17 mouse cellular contexts compared by ENCODE assay signal in genomic region chr1:156231122-156231521, GRCm38 (mm10). TPM values are rescaled to one million over a fixed set of nuclear protein-coding genes. Genes with fewer than 3 reads are reported as not detected.
A peak's percentile ranks its signal among the peaks of the same experiment; 100 is the strongest.
DNase-seq lines count a peak whose midpoint lies in the region; ATAC-seq and TF ChIP-seq lines count a peak whose summit lies in the region.
"Had no signal": no experiment of that assay in that cellular context is flagged by ENCODE, and none has a peak within 500 bp of the region (broad histone marks: within the 10 kb centered on the region; RNA-seq: fewer than 3 reads in every experiment).

No protein-coding gene starts in this region.

- peaks cover 24% of the 10 kb centered on the region for H3K4me1 ChIP-seq in heart, embryonic 10.5 days
- peaks cover 10% of the 10 kb centered on the region for H3K4me1 ChIP-seq in intestine, embryonic 14.5 days (replicated peaks; ENCODE audit: control insufficient read depth, insufficient read depth, low read length)
- no peaks in the 10 kb centered on the region for H3K4me1 ChIP-seq in intestine, postnatal 0 days (replicated peaks; ENCODE audit: control insufficient read depth, insufficient read depth, low read length)
- peaks cover 11% of the 10 kb centered on the region for H3K4me1 ChIP-seq in embryonic facial prominence, embryonic 12.5 days
- peaks cover 7% of the 10 kb centered on the region; the same call in 1 of the 2 replicates for H3K4me1 ChIP-seq in intestine, embryonic 15.5 days (replicated peaks)

- H3K4me3 ChIP-seq in heart, embryonic 10.5 days, result no peak overlapping the region
- no peak overlapping the region for H3K4me3 ChIP-seq in intestine, embryonic 14.5 days (ENCODE audit: low read depth, low read length)
- H3K4me3 ChIP-seq in intestine, postnatal 0 days (ENCODE audit: low read depth, low read length), result no peak overlapping the region
- H3K4me3 ChIP-seq in embryonic facial prominence, embryonic 12.5 days, result no peak overlapping the region
- H3K4me3 ChIP-seq in intestine, embryonic 15.5 days (replicated peaks), result no peak overlapping the region
- H3K4me3 ChIP-seq: erythroblast, embryonic 14.5 days; lung, embryonic 15.5 days had no signal

- DNase-seq in heart, embryonic 10.5 days (ENCODE audit: low spot score), result no peak
- no peak for DNase-seq in heart, adult 11 months
- DNase-seq in intestine, embryonic 14.5 days (ENCODE audit: low spot score), result no peak
- DNase-seq in right cerebral cortex, postnatal 36 days (ENCODE audit: low spot score in 2 of 2), result no peak
- no peak for DNase-seq in urinary bladder, postnatal 14 days (ENCODE audit: low spot score)
- DNase-seq: B cell, adult 2 months; cerebellum, adult 9-11 months; kidney, adult 9 months; right cerebral cortex, postnatal 14 days had no signal

- H3K36me3 ChIP-seq in heart, embryonic 10.5 days, result no peaks in the 10 kb centered on the region
- H3K36me3 ChIP-seq in intestine, embryonic 14.5 days (ENCODE audit: control insufficient read depth, insufficient read depth, low read length), result no peaks in the 10 kb centered on the region
- H3K36me3 ChIP-seq in intestine, postnatal 0 days (ENCODE audit: control insufficient read depth, insufficient read depth), result no peaks in the 10 kb centered on the region
- no peaks in the 10 kb centered on the region for H3K36me3 ChIP-seq in embryonic facial prominence, embryonic 12.5 days
- no peaks in the 10 kb centered on the region for H3K36me3 ChIP-seq in intestine, embryonic 15.5 days
- H3K36me3 ChIP-seq: lung, embryonic 15.5 days had no signal

- no peaks in the 10 kb centered on the region for H3K27me3 ChIP-seq in heart, embryonic 10.5 days (ENCODE audit: insufficient read depth, poor library complexity, severe bottlenecking)
- no peaks in the 10 kb centered on the region for H3K27me3 ChIP-seq in intestine, embryonic 14.5 days (replicated peaks; ENCODE audit: control insufficient read depth, insufficient read depth, low read length)
- H3K27me3 ChIP-seq in intestine, postnatal 0 days (replicated peaks; ENCODE audit: control insufficient read depth, insufficient read depth, low read length), result no peaks in the 10 kb centered on the region
- no peaks in the 10 kb centered on the region for H3K27me3 ChIP-seq in embryonic facial prominence, embryonic 12.5 days
- H3K27me3 ChIP-seq in intestine, embryonic 15.5 days (replicated peaks), result no peaks in the 10 kb centered on the region
- H3K27me3 ChIP-seq: lung, embryonic 15.5 days; Patski had no signal

- 80% methylated on average over 6 of the region's 6 CpGs for WGBS in heart, embryonic 10.5 days
- WGBS in intestine, embryonic 14.5 days, result 86% methylated on average over 6 of the region's 6 CpGs
- WGBS in intestine, postnatal 0 days, result 88% methylated on average over 6 of the region's 6 CpGs
- WGBS in embryonic facial prominence, embryonic 12.5 days, result 76% methylated on average over 6 of the region's 6 CpGs
- 86% methylated on average over 6 of the region's 6 CpGs for WGBS in intestine, embryonic 15.5 days

- H3K9me3 ChIP-seq in heart, embryonic 10.5 days, result no peaks in the 10 kb centered on the region
- H3K9me3 ChIP-seq in intestine, embryonic 14.5 days (ENCODE audit: control insufficient read depth, low read length), result no peaks in the 10 kb centered on the region
- H3K9me3 ChIP-seq in intestine, postnatal 0 days (ENCODE audit: control insufficient read depth), result no peaks in the 10 kb centered on the region
- H3K9me3 ChIP-seq in embryonic facial prominence, embryonic 12.5 days, result no peaks in the 10 kb centered on the region
- no peaks in the 10 kb centered on the region for H3K9me3 ChIP-seq in intestine, embryonic 15.5 days
- H3K9me3 ChIP-seq: lung, embryonic 15.5 days had no signal

- H3K4me2 ChIP-seq in intestine, embryonic 14.5 days (ENCODE audit: low read length), result 0 out of 2 replicates have a peak overlapping the region, but pooled peaks have one; percentile 24
- H3K4me2 ChIP-seq in intestine, postnatal 0 days (replicated peaks; ENCODE audit: low read depth), result no peak overlapping the region
- H3K4me2 ChIP-seq in embryonic facial prominence, embryonic 12.5 days (replicated peaks), result no peak overlapping the region
- H3K4me2 ChIP-seq in intestine, embryonic 15.5 days (replicated peaks), result 0 out of 2 replicates have a peak overlapping the region, but pooled peaks have one; percentile 26
- H3K4me2 ChIP-seq: liver, embryonic 11.5 days; lung, embryonic 15.5 days had no signal

- ATAC-seq in intestine, embryonic 14.5 days (replicated peaks; ENCODE audit: low FRiP score, low TSS enrichment, low read depth), result 0 out of 2 replicates have a peak, but pooled peaks have one; percentile 12
- ATAC-seq in intestine, postnatal 0 days, result no peak
- 0 out of 2 replicates have a peak, but pooled peaks have one; percentile 16 for ATAC-seq in embryonic facial prominence, embryonic 12.5 days (ENCODE audit: insufficient number of reproducible peaks, insufficient read depth, low FRiP score, low TSS enrichment)
- ATAC-seq in intestine, embryonic 15.5 days, result peak; percentile 3; the same call in 1 of the 2 replicates
- ATAC-seq: Patski had no signal

- H3K27ac ChIP-seq in heart, embryonic 10.5 days, result peak overlapping the region; percentile 42; the same call in 1 of the 2 replicates
- H3K27ac ChIP-seq in intestine, embryonic 14.5 days (ENCODE audit: low read depth), result 0 out of 2 replicates have a peak overlapping the region, but pooled peaks have one; percentile 58
- H3K27ac ChIP-seq in intestine, postnatal 0 days (ENCODE audit: low read depth, low read length), result no peak overlapping the region
- no peak overlapping the region for H3K27ac ChIP-seq in embryonic facial prominence, embryonic 12.5 days
- H3K27ac ChIP-seq in intestine, embryonic 15.5 days, result 0 out of 2 replicates have a peak overlapping the region, but pooled peaks have one; percentile 7
- H3K27ac ChIP-seq: lung, embryonic 15.5 days had no signal

- no peak overlapping the region for H3K9ac ChIP-seq in intestine, embryonic 14.5 days (ENCODE audit: low read length)
- no peak overlapping the region for H3K9ac ChIP-seq in intestine, postnatal 0 days (ENCODE audit: low read depth, low read length)
- H3K9ac ChIP-seq in embryonic facial prominence, embryonic 12.5 days, result no peak overlapping the region
- H3K9ac ChIP-seq in intestine, embryonic 15.5 days, result no peak overlapping the region
- H3K9ac ChIP-seq: lung, embryonic 15.5 days had no signal

- TF ChIP-seq CTCF in intestine, postnatal 0 days (IDR thresholded peaks at IDR 0.05; ENCODE audit: low read depth), result no peak

RNA-seq across cellular contexts. Expression of gene Fam163a, which starts 26.3 kb away (rescaled TPM):
- 1.1 and 3.1 TPM in 2 replicates for polyA plus RNA-seq in heart, embryonic 10.5 days (2016; fragmentation: Nextera tagmentation; extraction: Ambion mirVana)
- polyA plus RNA-seq in intestine, embryonic 14.5 days (2014; fragmentation: Nextera tagmentation; extraction: Ambion mirVana), result 7.8 and 9.8 TPM in 2 replicates
- 1.6 and 1.8 TPM in 2 replicates for polyA plus RNA-seq in intestine, postnatal 0 days (2015; fragmentation: Nextera tagmentation; extraction: Ambion mirVana)
- polyA plus RNA-seq in embryonic facial prominence, embryonic 12.5 days (2016; fragmentation: Nextera tagmentation; extraction: Ambion mirVana), result 1.3 and 1.8 TPM in 2 replicates
- 5.7 and 6.3 TPM in 2 replicates for polyA plus RNA-seq in intestine, embryonic 15.5 days (2015; fragmentation: Nextera tagmentation; extraction: Ambion mirVana)
- polyA plus RNA-seq: gonadal fat pad, adult 2 months; Patski had no signal

Comparison
In these comparisons a context has a peak if more than half of its experiments do, and no peak if none do; other contexts are left out.
1. H3K27ac ChIP-seq: peak in heart, embryonic 10.5 days (single experiment), intestine, embryonic 14.5 days (single experiment) and intestine, embryonic 15.5 days (single experiment); none in intestine, postnatal 0 days (single experiment) and embryonic facial prominence, embryonic 12.5 days (single experiment).
2. H3K4me2 ChIP-seq: peak in intestine, embryonic 14.5 days (single experiment) and intestine, embryonic 15.5 days (single experiment); none in intestine, postnatal 0 days (single experiment) and embryonic facial prominence, embryonic 12.5 days (single experiment).